Mouse (Mus musculus): ENCODE data around the gene Jazf1.

The Jazf1 gene

GRCm38 (mm10) chr6:53010286-53010685 lies 58.1 kb downstream of the Jazf1 start:
- DNase-seq: peak; percentile 46 to 55

GRCm38 (mm10) chr6:53006032-53006431 lies 62.4 kb downstream of the Jazf1 start:
- DNase-seq: peak; percentile 92 to 95

- no peak for DNase-seq
Measured at GRCm38 (mm10) chr6:53005544-53005943, 62.9 kb downstream of the Jazf1 start.

GRCm38 (mm10) chr6:52990816-52991215 lies 77.6 kb downstream of the Jazf1 start:
- no peak for DNase-seq

- DNase-seq: no peak
Measured at GRCm38 (mm10) chr6:52987905-52988640, 80.4 kb downstream of the Jazf1 start.

- peak; percentile 40 to 62 for DNase-seq
Measured at GRCm38 (mm10) chr6:52987391-52987790, 81.0 kb downstream of the Jazf1 start.

- DNase-seq: no peak
Measured at GRCm38 (mm10) chr6:52982175-52982574, 86.3 kb downstream of the Jazf1 start.

GRCm38 (mm10) chr6:52979503-52979902 lies 88.9 kb downstream of the Jazf1 start:
- no peak for DNase-seq

- no peak for DNase-seq
Measured at GRCm38 (mm10) chr6:52973351-52973750, 95.1 kb downstream of the Jazf1 start.

GRCm38 (mm10) chr6:52972138-52972537 lies 96.3 kb downstream of the Jazf1 start:
- DNase-seq: peak in 1 of 2 experiments; percentile 54

- peak; percentile 79 to 88 for DNase-seq
Measured at GRCm38 (mm10) chr6:52969717-52970261, 98.6 kb downstream of the Jazf1 start.

- no peak for DNase-seq
Measured at GRCm38 (mm10) chr6:52968346-52968891, 100.0 kb downstream of the Jazf1 start.

GRCm38 (mm10) chr6:52967557-52968270 lies 100.7 kb downstream of the Jazf1 start:
- no peak for DNase-seq

- no peak for DNase-seq
Measured at GRCm38 (mm10) chr6:52966001-52966400, 102.4 kb downstream of the Jazf1 start.

GRCm38 (mm10) chr6:52965340-52965739 lies 103.1 kb downstream of the Jazf1 start:
- peak; percentile 34 to 46 for DNase-seq

- peak; percentile 77 to 87 for DNase-seq
Measured at GRCm38 (mm10) chr6:52963840-52964690, 104.4 kb downstream of the Jazf1 start.

- peak; percentile 47 to 48 for DNase-seq
Measured at GRCm38 (mm10) chr6:52963430-52963732, 105.0 kb downstream of the Jazf1 start.

- no peak for DNase-seq
Measured at GRCm38 (mm10) chr6:52962600-52963429, 105.6 kb downstream of the Jazf1 start.

GRCm38 (mm10) chr6:52961660-52962490 lies 106.6 kb downstream of the Jazf1 start:
- peak in 1 of 2 experiments; percentile 37 for DNase-seq

GRCm38 (mm10) chr6:52957730-52958129 lies 110.7 kb downstream of the Jazf1 start:
- DNase-seq: peak; percentile 91 to 93

GRCm38 (mm10) chr6:52956131-52956530 lies 112.3 kb downstream of the Jazf1 start:
- DNase-seq: no peak
